Mouse (Mus musculus): ENCODE measurements around the gene Scgb1b3. TPM values are rescaled to one million over a fixed set of nuclear protein-coding genes. Genes with fewer than 3 reads are reported as not detected.

The Scgb1b3 gene
- total RNA-seq (2014; fragmentation: Nextera tagmentation) (not detected in 2 replicates), total RNA-seq (2017) (not detected in 2 replicates), polyA plus RNA-seq (2012) (not detected in 2 replicates)

- H3K4me1 ChIP-seq (ENCODE audit: insufficient read depth, low read depth, low read length): no peaks in the 10 kb centered on the region
- TF ChIP-seq CTCF (IDR thresholded peaks at IDR 0.05; ENCODE audit: low read depth, low read length) (no peak), TAL1 (conservative IDR thresholded peaks at IDR 0.05; ENCODE audit: low read depth, low read length) (no peak), GATA2 (IDR thresholded peaks at IDR 0.05; ENCODE audit: borderline replicate concordance, low read depth, low read length) (no peak), POLR2AphosphoS5 (IDR thresholded peaks at IDR 0.05; ENCODE audit: insufficient replicate concordance, low read depth, low read length) (no peak), GATA1 (IDR thresholded peaks at IDR 0.05; ENCODE audit: borderline replicate concordance, low read length) (no peak)
- H3K9me3 ChIP-seq (replicated peaks): peaks cover 16% of the 10 kb centered on the region; the same call in 1 of the 2 replicates
- DNase-seq (ENCODE audit: low spot score) (no peak), ATAC-seq (ENCODE audit: extremely low read depth, insufficient number of reproducible peaks, low FRiP score, poor library complexity, severe bottlenecking) (no peak)
- no peaks in the 10 kb centered on the region for H3K27me3 ChIP-seq (ENCODE audit: insufficient read depth, low read length)
- no peaks in the 10 kb centered on the region for H3K36me3 ChIP-seq (replicated peaks)
- H3K4me3 ChIP-seq (ENCODE audit: low read depth, low read length): no peak within 1 kb of the TSS
Measured at GRCm38 (mm10) chr7:31375292-31375691, at the start of gene Scgb1b3. TSS of gene Scgb1b3 (plus strand) at chr7:31375592.

- no peaks in the 10 kb centered on the region for H3K36me3 ChIP-seq (replicated peaks)
- no peaks in the 10 kb centered on the region for H3K4me1 ChIP-seq (ENCODE audit: insufficient read depth, low read depth, low read length)
- ATAC-seq (ENCODE audit: extremely low read depth, insufficient number of reproducible peaks, low FRiP score, poor library complexity, severe bottlenecking) (no peak), DNase-seq (ENCODE audit: low spot score) (no peak)
- H3K9me3 ChIP-seq (replicated peaks): peaks cover 14% of the 10 kb centered on the region
- H3K27me3 ChIP-seq (ENCODE audit: insufficient read depth, low read length): no peaks in the 10 kb centered on the region
- H3K4me3 ChIP-seq (ENCODE audit: low read depth, low read length): no peak within 1 kb of the TSS
- TF ChIP-seq POLR2AphosphoS5 (IDR thresholded peaks at IDR 0.05; ENCODE audit: insufficient replicate concordance, low read depth, low read length) (no peak), CTCF (IDR thresholded peaks at IDR 0.05; ENCODE audit: low read depth, low read length) (no peak), GATA1 (IDR thresholded peaks at IDR 0.05; ENCODE audit: borderline replicate concordance, low read length) (no peak), GATA2 (IDR thresholded peaks at IDR 0.05; ENCODE audit: borderline replicate concordance, low read depth, low read length) (no peak), TAL1 (conservative IDR thresholded peaks at IDR 0.05; ENCODE audit: low read depth, low read length) (no peak)
Measured at GRCm38 (mm10) chr7:31362022-31362560, 13.3 kb upstream of the Scgb1b3 start, which contains the start of gene Scgb2b3. TSS of gene Scgb2b3 (minus strand) at chr7:31362072.

Other genes starting within 250 kb of the Scgb1b3 start
- not detected in 2 replicates for gene Scn1b, start 248.6 kb upstream of the Scgb1b3 start, total RNA-seq (2014; fragmentation: Nextera tagmentation)
- gene Scn1b, start 248.6 kb upstream of the Scgb1b3 start, total RNA-seq (2017): not detected in 2 replicates
- gene Scn1b, start 248.6 kb upstream of the Scgb1b3 start, polyA plus RNA-seq (2012): not detected in 2 replicates
- 38.4 and 52.7 TPM in 2 replicates for gene Gramd1a, start 219.7 kb upstream of the Scgb1b3 start, total RNA-seq (2014; fragmentation: Nextera tagmentation)
- 19.2 and 19.4 TPM in 2 replicates for gene Gramd1a, start 219.7 kb upstream of the Scgb1b3 start, total RNA-seq (2017)
- gene Gramd1a, start 219.7 kb upstream of the Scgb1b3 start, polyA plus RNA-seq (2012): 56.7 and 65.4 TPM in 2 replicates
- not detected in 2 replicates for gene Scgb2b2, start 85.1 kb upstream of the Scgb1b3 start, total RNA-seq (2014; fragmentation: Nextera tagmentation)
- not detected in 2 replicates for gene Scgb2b2, start 85.1 kb upstream of the Scgb1b3 start, total RNA-seq (2017)
- gene Scgb2b2, start 85.1 kb upstream of the Scgb1b3 start, polyA plus RNA-seq (2012): not detected in 2 replicates
- not detected in 2 replicates for gene Scgb1b2, start 83.8 kb upstream of the Scgb1b3 start, total RNA-seq (2014; fragmentation: Nextera tagmentation)
- not detected in 2 replicates for gene Scgb1b2, start 83.8 kb upstream of the Scgb1b3 start, total RNA-seq (2017)
- gene Scgb1b2, start 83.8 kb upstream of the Scgb1b3 start, polyA plus RNA-seq (2012): not detected in 2 replicates
- not detected in 2 replicates for gene Scgb2b3, start 13.5 kb upstream of the Scgb1b3 start, total RNA-seq (2014; fragmentation: Nextera tagmentation)
- not detected in 2 replicates for gene Scgb2b3, start 13.5 kb upstream of the Scgb1b3 start, total RNA-seq (2017)
- not detected in 2 replicates for gene Scgb2b3, start 13.5 kb upstream of the Scgb1b3 start, polyA plus RNA-seq (2012)